Mouse (Mus musculus): ENCODE measurements at regions not wholly inside any gene's neighbourhood (a gene's known extent, or its start where the extent isn't known, plus 50 kb on each side); places are given as distances from the start of the nearest gene placed in this dataset.
"Not testable (repeated sequence)": the region's sequence is repeated elsewhere in the genome, so short reads cannot be mapped to it uniquely, and the experiment has no call there.

GRCm38 (mm10) chr6:114538185-114538584, 104.7 kb upstream of the Atg7 start:
- H3K4me1 ChIP-seq (ENCODE audit: control insufficient read depth, insufficient read depth, low read length); ATAC-seq (ENCODE audit: low FRiP score); H3K27me3 ChIP-seq (ENCODE audit: control insufficient read depth, insufficient read depth, low read length); H3K27ac ChIP-seq (ENCODE audit: low read depth, low read length); H3K9ac ChIP-seq (ENCODE audit: low read length); H3K36me3 ChIP-seq (ENCODE audit: control insufficient read depth, insufficient read depth, low read length); H3K9me3 ChIP-seq (ENCODE audit: control insufficient read depth, low read length); H3K4me2 ChIP-seq; DNase-seq (ENCODE audit: low spot score, missing footprints); H3K4me3 ChIP-seq (ENCODE audit: low read depth, low read length): not testable (repeated sequence)
- WGBS: 22% methylated on average over 5 of the region's 16 CpGs

- peak; percentile 81 for DNase-seq (ENCODE audit: low spot score, missing footprints)
- H3K27me3 ChIP-seq (ENCODE audit: control insufficient read depth, insufficient read depth, low read length); H3K9me3 ChIP-seq (ENCODE audit: control insufficient read depth, low read length); H3K27ac ChIP-seq (ENCODE audit: low read depth, low read length); H3K4me3 ChIP-seq (ENCODE audit: low read depth, low read length); H3K36me3 ChIP-seq (ENCODE audit: control insufficient read depth, insufficient read depth, low read length); H3K4me2 ChIP-seq; H3K9ac ChIP-seq (ENCODE audit: low read length); ATAC-seq (ENCODE audit: low FRiP score); H3K4me1 ChIP-seq (ENCODE audit: control insufficient read depth, insufficient read depth, low read length): not testable (repeated sequence)
- 39% methylated on average over 22 of the region's 23 CpGs for WGBS
These were observed 92.7 kb upstream of the Atg7 start for GRCm38 (mm10) chr6:114550096-114550669.

DNA sequence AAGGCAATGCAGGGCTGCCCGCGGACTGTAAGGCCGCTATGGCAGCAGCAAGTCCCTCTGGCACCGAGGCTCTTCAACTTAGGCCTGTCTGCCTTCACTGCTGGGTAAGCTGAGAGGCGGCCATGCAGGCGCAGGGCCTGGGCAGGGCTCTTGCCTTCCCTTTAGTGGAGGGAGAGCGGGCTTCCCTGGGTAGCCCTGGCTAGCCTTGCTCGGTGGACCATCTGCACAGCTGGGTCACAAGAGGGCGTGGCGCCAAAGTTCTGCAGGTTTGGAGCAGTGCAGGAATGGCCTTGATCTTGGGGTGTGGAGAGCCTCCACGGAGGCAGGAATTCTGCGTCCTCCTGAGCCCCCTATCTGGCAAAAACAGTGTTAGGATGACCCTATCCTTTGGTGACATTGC, 89.8 kb upstream of the Atg7 start:
- H3K4me3 ChIP-seq (ENCODE audit: low read depth, low read length); H3K27ac ChIP-seq (ENCODE audit: low read depth, low read length); H3K9me3 ChIP-seq (ENCODE audit: control insufficient read depth, low read length); H3K36me3 ChIP-seq (ENCODE audit: control insufficient read depth, insufficient read depth, low read length); H3K4me2 ChIP-seq; H3K27me3 ChIP-seq (ENCODE audit: control insufficient read depth, insufficient read depth, low read length); ATAC-seq (ENCODE audit: low FRiP score); H3K9ac ChIP-seq (ENCODE audit: low read length); DNase-seq (ENCODE audit: low spot score, missing footprints); H3K4me1 ChIP-seq (ENCODE audit: control insufficient read depth, insufficient read depth, low read length): not testable (repeated sequence)
- no CpG with 5 or more reads among the region's 12 CpGs for WGBS

- not testable (repeated sequence) for H3K4me1 ChIP-seq (ENCODE audit: control insufficient read depth, insufficient read depth, low read length); H3K4me2 ChIP-seq; H3K9me3 ChIP-seq (ENCODE audit: control insufficient read depth, low read length); H3K4me3 ChIP-seq (ENCODE audit: low read depth, low read length); H3K36me3 ChIP-seq (ENCODE audit: control insufficient read depth, insufficient read depth, low read length); ATAC-seq (ENCODE audit: low FRiP score); H3K9ac ChIP-seq (ENCODE audit: low read length); H3K27me3 ChIP-seq (ENCODE audit: control insufficient read depth, insufficient read depth, low read length); H3K27ac ChIP-seq (ENCODE audit: low read depth, low read length)
- WGBS: 0% methylated on average over 5 of the region's 15 CpGs
- DNase-seq (ENCODE audit: low spot score, missing footprints): peak; percentile 94
These were observed 87.7 kb upstream of the Atg7 start for GRCm38 (mm10) chr6:114555186-114555585.

DNA sequence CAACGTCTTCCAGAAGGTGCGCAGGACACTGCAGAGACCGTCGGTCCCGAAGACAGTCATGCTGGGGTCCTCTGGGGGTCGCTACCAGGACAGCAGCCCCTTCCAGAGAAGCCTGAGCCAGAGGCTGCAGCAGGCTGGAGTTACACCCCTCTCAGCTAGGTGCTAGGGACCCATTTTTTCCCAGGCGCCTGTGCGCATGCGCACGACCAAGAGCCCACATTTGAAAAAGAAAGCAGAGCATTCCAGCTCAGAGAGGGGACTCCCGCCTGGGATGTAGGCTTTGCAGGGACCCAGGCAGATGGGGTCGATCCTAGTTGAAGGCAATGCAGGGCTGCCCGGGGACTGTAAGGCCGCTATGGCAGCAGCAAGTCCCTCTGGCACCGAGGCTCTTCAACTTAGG, 65.6 kb upstream of the Atg7 start:
- H3K27me3 ChIP-seq (ENCODE audit: control insufficient read depth, insufficient read depth, low read length); ATAC-seq (ENCODE audit: low FRiP score); H3K9me3 ChIP-seq (ENCODE audit: control insufficient read depth, low read length); H3K36me3 ChIP-seq (ENCODE audit: control insufficient read depth, insufficient read depth, low read length); H3K4me1 ChIP-seq (ENCODE audit: control insufficient read depth, insufficient read depth, low read length); H3K4me3 ChIP-seq (ENCODE audit: low read depth, low read length); H3K9ac ChIP-seq (ENCODE audit: low read length); H3K4me2 ChIP-seq; H3K27ac ChIP-seq (ENCODE audit: low read depth, low read length): not testable (repeated sequence)
- DNase-seq (ENCODE audit: low spot score, missing footprints): peak; percentile 92
- 7% methylated on average over 7 of the region's 15 CpGs for WGBS

Measured in midbrain, embryonic 11.5 days (tissue).